Mouse (Mus musculus) MEL (cell line): Measurements from ENCODE around the gene Pdzd8. TPM values are rescaled to one million over a fixed set of nuclear protein-coding genes. Genes with fewer than 3 reads are reported as not detected.

Experiments
- DNase-seq: peaks from one replicate; pipeline ENCODE4 v3.0.0; 2011; ENCODE audit warnings: low read depth, low spot score
- H3K27ac ChIP-seq: 2 replicates; pipeline ENCODE4 v1.5.1; 2012; ENCODE audit warnings: low read depth, mild to moderate bottlenecking, control low read depth, low read length, moderate library complexity; ENCODE audit not compliant: control insufficient read depth
- H3K27me3 ChIP-seq, 2 experiments: fragments of 150-350 bp in 1 of 2; sonication (generic) in 1 of 2; 2 replicates each; pipeline ENCODE4 v1.6.1; 2012; ENCODE audit warnings: low read length in 2 of 2, mild to moderate bottlenecking in 2 of 2, improper control_type of control experiment in 1 of 2, moderate library complexity in 1 of 2; ENCODE audit not compliant: insufficient read depth in 2 of 2, control insufficient read depth in 1 of 2
- H3K36me3 ChIP-seq, 2 experiments: 2 replicates each; pipeline ENCODE4 v1.6.1; 2012 to 2014; ENCODE audit warnings: low read length in 2 of 2, improper control_type of control experiment in 1 of 2, inconsistent platforms in 1 of 2, mild to moderate bottlenecking in 1 of 2; ENCODE audit not compliant: insufficient read depth in 2 of 2, control insufficient read depth in 1 of 2
- H3K4me1 ChIP-seq, 2 experiments: fragments of 150-350 bp in 1 of 2; sonication (generic) in 1 of 2; 2 replicates each; pipeline ENCODE4 v1.6.1; 2012; ENCODE audit warnings: low read length in 2 of 2, improper control_type of control experiment in 1 of 2, mild to moderate bottlenecking in 1 of 2; ENCODE audit not compliant: insufficient read depth in 2 of 2, control insufficient read depth in 1 of 2
- H3K4me3 ChIP-seq, 2 experiments: fragments of 150-350 bp in 1 of 2; sonication (generic) in 1 of 2; 2 replicates each; pipeline ENCODE4 v1.5.1; 2012; ENCODE audit warnings: low read depth in 2 of 2, low read length in 2 of 2, mild to moderate bottlenecking in 2 of 2, moderate library complexity in 2 of 2, control low read depth in 1 of 2, improper control_type of control experiment in 1 of 2; ENCODE audit not compliant: control insufficient read depth in 1 of 2, insufficient read depth in 1 of 2
- H3K79me2 ChIP-seq: 2 replicates; pipeline ENCODE4 v1.6.1; 2012; ENCODE audit warnings: mild to moderate bottlenecking, low read length, moderate library complexity; ENCODE audit not compliant: control insufficient read depth, poor library complexity, insufficient read depth
- H3K9ac ChIP-seq: 2 replicates; pipeline ENCODE4 v1.6.1; 2012; ENCODE audit warnings: low read depth, mild to moderate bottlenecking, control low read depth, low read length, moderate library complexity; ENCODE audit not compliant: control insufficient read depth, poor library complexity, severe bottlenecking
- H3K9me3 ChIP-seq: fragments of 150-350 bp; sonication (generic); replicated peaks from 2 replicates; pipeline ENCODE4 v1.6.1; 2012; ENCODE audit warnings: mild to moderate bottlenecking, low read length, improper control_type of control experiment, moderate library complexity; ENCODE audit not compliant: insufficient read depth
- BHLHE40 ChIP-seq: IDR thresholded peaks from 2 replicates; pipeline ENCODE4 v1.6.1; 2012; ENCODE audit warnings: low read depth, mild to moderate bottlenecking, inconsistent platforms, low read length, improper control_type of control experiment, borderline replicate concordance
- CHD1 ChIP-seq: IDR thresholded peaks from 2 replicates; pipeline ENCODE4 v1.6.1; 2012; ENCODE audit warnings: low read depth, mild to moderate bottlenecking, inconsistent platforms, low read length, improper control_type of control experiment
- CHD2 ChIP-seq: IDR thresholded peaks from 2 replicates; pipeline ENCODE4 v1.6.1; 2011; ENCODE audit warnings: low read length, improper control_type of control experiment
- CTCF ChIP-seq, 3 experiments: IDR thresholded peaks in 2 of 3; conservative IDR thresholded peaks in 1 of 3; 2 replicates each; pipeline ENCODE4 v1.5.1; 2011 to 2012; ENCODE audit warnings: low read length in 3 of 3, low read depth in 2 of 3, mild to moderate bottlenecking in 2 of 3, improper control_type of control experiment in 1 of 3, inconsistent platforms in 1 of 3, mixed read lengths in 1 of 3, moderate library complexity in 1 of 3; ENCODE audit not compliant: control insufficient read depth in 1 of 3, insufficient read depth in 1 of 3, poor library complexity in 1 of 3, severe bottlenecking in 1 of 3
- ELF1 ChIP-seq: IDR thresholded peaks from 2 replicates; pipeline ENCODE4 v1.6.1; 2014; ENCODE audit warnings: low read depth, mild to moderate bottlenecking, inconsistent platforms, low read length, improper control_type of control experiment, moderate library complexity
- EP300 ChIP-seq, 2 experiments: IDR thresholded peaks; 2 replicates each; pipeline ENCODE4 v1.6.1; 2011; ENCODE audit warnings: improper control_type of control experiment in 2 of 2, low read length in 2 of 2, low read depth in 1 of 2, mild to moderate bottlenecking in 1 of 2
- ETS1 ChIP-seq: IDR thresholded peaks from 2 replicates; pipeline ENCODE4 v1.6.1; 2012; ENCODE audit warnings: low read depth, mild to moderate bottlenecking, inconsistent platforms, low read length, improper control_type of control experiment, moderate library complexity
- GABPA ChIP-seq: IDR thresholded peaks from 2 replicates; pipeline ENCODE4 v1.6.1; 2012; ENCODE audit warnings: low read depth, mild to moderate bottlenecking, inconsistent platforms, low read length, improper control_type of control experiment, moderate library complexity
- HCFC1 ChIP-seq: IDR thresholded peaks from 2 replicates; pipeline ENCODE4 v1.6.1; 2012; ENCODE audit warnings: low read depth, mild to moderate bottlenecking, inconsistent platforms, low read length, improper control_type of control experiment, moderate library complexity
- JUND ChIP-seq: IDR thresholded peaks from 2 replicates; pipeline ENCODE4 v1.6.1; 2011; ENCODE audit warnings: low read depth, mild to moderate bottlenecking, improper control_type of control experiment, low read length
- KAT2A ChIP-seq: conservative IDR thresholded peaks from 2 replicates; pipeline ENCODE4 v1.6.1; 2012; ENCODE audit warnings: low read depth, low read length, improper control_type of control experiment, inconsistent platforms
- MAZ ChIP-seq: IDR thresholded peaks from 2 replicates; pipeline ENCODE4 v1.6.1; 2012; ENCODE audit warnings: low read depth, mild to moderate bottlenecking, inconsistent platforms, low read length, improper control_type of control experiment
- MEF2A ChIP-seq: IDR thresholded peaks from 2 replicates; pipeline ENCODE4 v1.6.1; 2014; ENCODE audit warnings: low read depth, mild to moderate bottlenecking, inconsistent platforms, low read length, improper control_type of control experiment; ENCODE audit not compliant: poor library complexity, insufficient replicate concordance, severe bottlenecking; ENCODE audit errors: extremely low read depth
- MYB ChIP-seq: IDR thresholded peaks from 2 replicates; pipeline ENCODE4 v1.6.1; 2011; ENCODE audit warnings: mild to moderate bottlenecking, low read depth, low read length, improper control_type of control experiment
- NELFE ChIP-seq: IDR thresholded peaks from 2 replicates; pipeline ENCODE4 v1.6.1; 2011; ENCODE audit warnings: low read depth, low read length, improper control_type of control experiment
- NRF1 ChIP-seq: IDR thresholded peaks from 2 replicates; pipeline ENCODE4 v1.6.1; 2014; ENCODE audit warnings: low read depth, mild to moderate bottlenecking, inconsistent platforms, low read length, improper control_type of control experiment, moderate library complexity; ENCODE audit not compliant: poor library complexity, insufficient read depth, severe bottlenecking
- POLR2A ChIP-seq, 2 experiments: IDR thresholded peaks; 2 replicates each; pipeline ENCODE4 v1.6.1; 2011 to 2012; ENCODE audit warnings: low read length in 2 of 2, mild to moderate bottlenecking in 2 of 2, control low read depth in 1 of 2, improper control_type of control experiment in 1 of 2, low read depth in 1 of 2, moderate library complexity in 1 of 2; ENCODE audit not compliant: control insufficient read depth in 1 of 2, insufficient read depth in 1 of 2, poor library complexity in 1 of 2
- POLR2AphosphoS2 ChIP-seq: IDR thresholded peaks from 2 replicates; pipeline ENCODE4 v1.6.1; 2011; ENCODE audit warnings: low read length, improper control_type of control experiment
- RAD21 ChIP-seq: IDR thresholded peaks from 2 replicates; pipeline ENCODE4 v1.6.1; 2011; ENCODE audit warnings: mild to moderate bottlenecking, low read depth, low read length, improper control_type of control experiment
- SIN3A ChIP-seq: IDR thresholded peaks from 2 replicates; pipeline ENCODE4 v1.6.1; 2012; ENCODE audit warnings: low read length, improper control_type of control experiment, inconsistent platforms
- SMC3 ChIP-seq: IDR thresholded peaks from 2 replicates; pipeline ENCODE4 v1.6.1; 2011; ENCODE audit warnings: low read depth, low read length, improper control_type of control experiment
- UBTF ChIP-seq: IDR thresholded peaks from 2 replicates; pipeline ENCODE4 v1.6.1; 2012; ENCODE audit warnings: low read depth, mild to moderate bottlenecking, inconsistent platforms, low read length, improper control_type of control experiment, moderate library complexity, borderline replicate concordance; ENCODE audit not compliant: insufficient read depth
- USF1 ChIP-seq: IDR thresholded peaks from 2 replicates; pipeline ENCODE4 v1.6.1; 2014; ENCODE audit warnings: low read depth, mild to moderate bottlenecking, inconsistent platforms, low read length, improper control_type of control experiment, moderate library complexity
- ZC3H11A ChIP-seq: IDR thresholded peaks from 2 replicates; pipeline ENCODE4 v1.6.1; 2012; ENCODE audit warnings: low read depth, mild to moderate bottlenecking, inconsistent platforms, low read length, improper control_type of control experiment
- ZKSCAN1 ChIP-seq: IDR thresholded peaks from 2 replicates; pipeline ENCODE4 v1.6.1; 2012; ENCODE audit warnings: low read depth, mild to moderate bottlenecking, inconsistent platforms, low read length, improper control_type of control experiment, moderate library complexity
- polyA plus RNA-seq, 2 experiments: library from polyadenylated mRNA; stranded (reverse) in 1 of 2; unstranded in 1 of 2; fragments of >175 nt in 1 of 2; fragments of >200 nt in 1 of 2; gene quantifications; 2 replicates each; pipeline versions ENCODE4 v1.2.1 to v1.2.4; 2012; ENCODE audit warnings: low replicate concordance in 2 of 2, low read depth in 1 of 2; ENCODE audit not compliant: insufficient read length in 2 of 2, insufficient read depth in 1 of 2, missing spikeins in 1 of 2
- total RNA-seq: library from RNA; depleted of rRNA; stranded (reverse); fragments of 300-350 nt; gene quantifications from 2 replicates; pipeline ENCODE4 v1.2.3, GENCODE M21; 2012

The Pdzd8 gene
- total and polyA plus RNA-seq, 3 experiments = 46.4 to 137 (median 49.8) TPM

- H3K79me2 ChIP-seq = no peaks in the 10 kb centered on the region
- H3K4me3 ChIP-seq = peak overlapping the region; percentile 21 to 32; a peak in 3 of 4 replicates
- no peaks in the 10 kb centered on the region for H3K27me3 ChIP-seq
Measured at GRCm38 (mm10) chr19:59388847-59389606, 43.4 kb upstream of the Pdzd8 start.

GRCm38 (mm10) chr19:59388399-59388798 is 42.8 kb upstream of the Pdzd8 start:
- Histone ChIP-seq H3K9me3 (no peaks in the 10 kb centered on the region), H3K4me1 (peaks cover 16 to 27% of the 10 kb centered on the region in 2 experiments), H3K36me3 (peaks cover 0 to 19% of the 10 kb centered on the region in 2 experiments; a peak in 2 of 4 replicates), H3K79me2 (no peaks in the 10 kb centered on the region), H3K27ac (no peak overlapping the region), H3K27me3 (no peaks in the 10 kb centered on the region), H3K4me3 (no peak overlapping the region), H3K9ac (no peak overlapping the region)
- no peak for DNase-seq
- TF ChIP-seq BHLHE40 (no peak), POLR2A (IDR thresholded peaks at IDR 0.05; ENCODE audit: control insufficient read depth in 1 of 2, insufficient read depth in 1 of 2, low read depth in 1 of 2, low read length in 2 of 2, poor library complexity in 1 of 2) (no peak), ETS1 (no peak), ZKSCAN1 (no peak), KAT2A (no peak), NELFE (no peak), RAD21 (no peak; the same call in 1 of the 2 replicates), HCFC1 (no peak), ZC3H11A (peak; percentile 16; the same call in 1 of the 2 replicates), CTCF (IDR thresholded peaks at IDR 0.05 in 2 of 3, conservative IDR thresholded peaks at IDR 0.05 in 1 of 3; ENCODE audit: control insufficient read depth in 1 of 3, insufficient read depth in 1 of 3, low read depth in 2 of 3, low read length in 3 of 3, poor library complexity in 1 of 3, severe bottlenecking in 1 of 3) (peak in 2 of 3 experiments; percentile 11 to 21; a peak in 2 of 6 replicates), JUND (no peak), SIN3A (no peak), MYB (no peak), ELF1 (no peak), MEF2A (no peak), GABPA (no peak), NRF1 (no peak), SMC3 (peak; percentile 23), UBTF (no peak)

More at GRCm38 (mm10) chr19:59388847-59389606, 43.4 kb upstream of the Pdzd8 start:
- peaks cover 16 to 23% of the 10 kb centered on the region in 2 experiments for H3K4me1 ChIP-seq
- TF ChIP-seq SMC3 (peak; percentile 78), JUND (no peak), EP300 (IDR thresholded peaks at IDR 0.05; ENCODE audit: low read depth in 1 of 2, low read length in 2 of 2) (peak; percentile 12 to 23; a peak in 2 of 4 replicates), POLR2AphosphoS2 (no peak), CHD1 (no peak), ZKSCAN1 (no peak), ETS1 (no peak), SIN3A (peak; percentile 36; the same call in 1 of the 2 replicates), CHD2 (no peak), USF1 (no peak), ZC3H11A (peak; percentile 77), ELF1 (peak; percentile 32; the same call in 1 of the 2 replicates), RAD21 (peak; percentile 71), MAZ (peak; percentile 71), NELFE (no peak), CTCF (IDR thresholded peaks at IDR 0.05 in 2 of 3, conservative IDR thresholded peaks at IDR 0.05 in 1 of 3; ENCODE audit: control insufficient read depth in 1 of 3, insufficient read depth in 1 of 3, low read depth in 2 of 3, low read length in 3 of 3, poor library complexity in 1 of 3, severe bottlenecking in 1 of 3) (peak; percentile 57 to 78 (median 65)), HCFC1 (peak; percentile 25; the same call in 1 of the 2 replicates)
- peak overlapping the region; percentile 30 for H3K9ac ChIP-seq
- H3K9me3 ChIP-seq = no peaks in the 10 kb centered on the region
- peaks cover 0 to 17% of the 10 kb centered on the region in 2 experiments; a peak in 2 of 4 replicates for H3K36me3 ChIP-seq
- DNase-seq = peak; percentile 90
- H3K27ac ChIP-seq = no peak overlapping the region
